Mouse (Mus musculus) heart, embryonic 11.5 days (tissue): ENCODE data around the gene Ptprk. TPM values are rescaled to one million over a fixed set of nuclear protein-coding genes. Genes with fewer than 3 reads are reported as not detected.

Experiments
- microRNA-seq: library from miRNA; unstranded; fragments of <30 nt; microRNA quantifications from one replicate; pipeline ENCODE4, GENCODE M21; 2016; ENCODE audit warnings: borderline number of aligned reads
- polyA plus RNA-seq: library from polyadenylated mRNA; unstranded; fragments of >200 nt; fragmentation: Nextera tagmentation; extraction: Ambion mirVana; gene quantifications from 2 replicates; pipeline ENCODE4 v1.2.1, GENCODE M21; 2014

The Ptprk gene
- polyA plus RNA-seq, 1 experiment from 2014 or later = 42.1 TPM

Small RNAs within 50 kb of the gene (microRNA-seq; reads per million reads assigned to microRNA genes)
- gene Gm22370 = not detected
